Mouse (Mus musculus) embryo, embryonic 10 days (tissue): ENCODE results near the gene Ap1b1.
A peak's percentile ranks its signal among the peaks of the same experiment; 100 is the strongest.
"Not testable (repeated sequence)": the region's sequence is repeated elsewhere in the genome, so short reads cannot be mapped to it uniquely, and the experiment has no call there.

ENCODE experiments used
- DNase-seq: peaks from one replicate; pipeline ENCODE4 v3.0.0-alpha.2; 2015; ENCODE audit warnings: low spot score

Ap1b1 gene

DNA sequence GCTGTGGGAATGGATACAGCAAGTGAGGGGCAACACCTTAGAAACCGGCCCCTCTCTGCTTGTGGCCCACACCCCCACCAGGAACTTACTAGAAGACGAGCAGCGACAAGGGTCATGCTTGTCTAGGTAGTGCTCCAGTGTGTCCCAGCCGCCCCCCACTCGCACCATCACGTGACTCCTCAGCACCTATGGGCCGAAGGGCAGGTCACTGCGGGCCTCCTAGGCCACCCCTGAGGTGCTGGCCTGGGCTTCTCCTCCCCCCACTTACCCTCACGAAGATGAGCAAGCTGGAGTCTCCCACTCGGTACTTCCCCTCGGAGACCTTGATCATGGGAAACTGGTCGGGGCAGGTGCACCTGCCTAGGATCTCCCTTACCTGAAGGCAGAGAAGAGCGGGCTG is 75.7 kb downstream of the Ap1b1 start:
- no peak for DNase-seq

DNA sequence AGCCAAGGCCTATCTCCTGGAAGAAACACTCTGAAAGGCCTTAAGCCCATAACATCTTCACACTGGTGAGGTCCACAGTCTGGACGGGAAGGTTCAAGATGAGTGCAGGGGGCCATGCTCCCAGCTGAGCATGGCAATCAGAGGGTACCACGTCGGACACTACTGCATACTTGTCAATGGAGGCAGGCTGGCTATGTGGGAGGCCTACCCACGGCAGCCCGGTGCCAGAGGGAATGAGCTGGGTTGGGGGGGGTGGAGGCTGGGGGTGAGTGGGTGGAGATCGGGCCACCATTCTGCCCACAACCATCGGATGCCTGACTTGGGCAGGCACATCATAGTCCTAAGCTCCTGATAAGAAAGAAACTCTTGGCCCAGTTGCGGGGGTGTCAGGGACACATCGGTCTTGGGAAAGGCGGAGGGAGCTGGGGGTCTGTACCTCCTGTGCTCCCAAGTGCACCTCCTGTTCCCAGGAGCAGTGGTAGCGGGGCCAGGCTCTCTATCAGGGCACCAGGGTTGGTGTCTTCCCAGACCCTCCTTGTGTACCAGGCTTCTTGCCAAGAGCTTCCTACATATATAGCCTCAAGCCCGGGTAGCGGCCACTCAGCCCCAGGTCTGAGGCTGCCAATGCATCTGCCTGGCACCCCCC is 76.4 kb downstream of the Ap1b1 start:
- no peak for DNase-seq

DNA sequence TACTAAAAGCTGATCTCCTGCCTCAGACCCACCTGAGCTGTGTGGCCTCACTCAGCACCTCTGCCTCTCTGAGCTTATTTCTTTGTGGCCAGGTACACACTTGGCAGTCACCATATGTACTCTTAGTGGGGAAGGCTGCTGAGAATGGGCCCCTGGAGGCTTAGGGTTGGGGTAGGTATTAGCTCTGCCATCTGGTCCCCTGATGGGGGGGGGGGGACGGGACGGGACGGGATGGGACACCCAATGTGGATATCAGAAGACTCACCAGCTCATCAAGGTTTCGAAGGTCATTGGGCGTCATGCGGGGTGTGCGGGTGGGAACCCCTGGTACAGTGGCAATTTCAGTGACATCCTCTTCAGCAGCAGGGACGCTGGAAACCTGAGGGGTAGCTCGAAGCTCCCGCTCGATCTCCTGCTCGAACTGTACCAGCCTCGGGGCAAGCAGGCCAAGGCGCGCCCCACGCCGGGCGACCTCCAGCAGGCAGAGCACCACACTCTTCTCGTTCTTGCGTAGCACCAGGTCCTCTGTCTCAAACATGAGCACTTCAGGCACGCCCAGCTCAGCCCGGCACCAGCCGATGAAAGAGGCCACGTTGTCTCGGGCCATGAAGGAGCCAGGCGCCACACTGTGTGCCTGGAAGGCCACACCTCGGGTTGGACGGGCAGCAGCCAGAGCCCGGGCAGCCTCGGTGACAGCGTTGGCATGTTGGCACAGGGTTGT is 77.1 kb downstream of the Ap1b1 start:
- no peak for DNase-seq

DNA sequence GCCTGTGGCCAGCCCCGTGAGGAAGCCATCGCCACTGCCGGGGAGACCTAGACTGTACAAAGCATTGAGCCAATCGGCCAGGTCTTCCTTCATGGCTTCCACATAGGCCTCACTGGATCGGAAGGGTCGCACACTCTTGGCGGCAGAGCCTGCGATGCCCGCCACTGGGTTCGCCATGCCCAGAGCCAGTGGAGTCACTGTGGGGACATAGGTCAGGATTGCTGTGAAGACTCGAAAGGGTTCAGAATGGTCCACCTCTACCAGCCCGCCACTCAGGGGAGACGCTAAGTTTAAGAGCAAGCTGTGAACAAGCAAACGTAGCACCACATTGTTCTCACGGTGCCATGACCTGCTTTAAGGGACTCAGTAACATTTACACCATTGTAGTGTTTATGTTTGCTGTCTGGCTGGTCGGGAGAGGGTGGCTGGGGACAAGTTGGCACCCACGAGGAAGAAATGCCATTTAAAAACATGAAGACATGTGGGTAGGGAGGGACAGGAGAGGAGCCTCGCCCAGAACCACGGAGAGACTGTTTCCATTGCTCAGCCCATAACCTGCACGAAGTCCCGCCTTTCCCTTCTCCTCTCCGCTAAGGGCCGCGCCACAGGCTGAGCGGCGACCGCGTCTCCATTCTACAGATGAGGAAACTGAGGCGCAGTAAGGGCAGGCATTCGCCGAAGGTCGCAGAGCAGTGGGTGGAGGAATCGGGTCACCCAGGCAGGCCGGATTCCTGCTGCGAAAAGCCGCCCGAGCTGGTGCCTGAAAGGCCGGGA is 77.8 kb downstream of the Ap1b1 start:
- no peak for DNase-seq

DNA sequence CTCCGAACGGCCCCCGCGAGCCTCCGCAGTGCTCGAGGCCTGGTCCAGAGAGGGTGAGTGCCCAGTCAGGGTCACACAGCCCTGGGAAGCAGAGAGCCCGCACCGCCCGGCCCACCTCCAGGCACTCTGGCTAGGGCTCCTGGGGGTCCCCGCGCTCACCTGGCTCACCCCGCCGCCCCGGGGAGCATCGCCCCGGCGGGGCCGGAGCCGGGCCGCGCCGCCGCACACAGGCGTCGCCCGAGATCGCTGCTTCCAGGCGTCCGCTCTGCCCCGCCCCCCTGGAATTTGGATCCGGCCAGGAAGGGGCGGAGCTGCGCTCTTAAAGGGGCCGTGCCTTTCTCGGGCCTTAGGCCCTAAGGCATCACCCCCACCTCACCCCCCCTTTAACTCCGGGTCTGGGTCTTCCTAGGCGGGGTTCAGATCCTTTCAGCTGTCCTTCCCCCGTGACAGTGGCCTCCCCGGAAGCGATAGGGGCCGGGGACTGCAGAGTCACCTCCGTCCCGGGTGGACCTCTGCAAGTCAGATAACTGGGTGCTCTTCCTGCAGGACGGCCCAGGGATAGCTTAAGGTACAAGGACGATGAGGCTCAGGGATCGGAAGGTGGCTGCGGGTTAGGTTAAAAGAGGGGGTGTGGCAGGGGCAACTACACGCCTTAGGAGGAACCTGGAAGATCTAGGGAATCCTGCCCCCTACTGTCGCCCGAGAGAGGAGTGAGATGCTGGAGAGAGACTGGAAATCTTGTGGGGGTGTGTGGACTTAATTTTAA is 78.6 kb downstream of the Ap1b1 start, which contains the start of gene Gas2l1:
Gene Gas2l1 (minus strand): TSS at position 272 of the 766 bp plus-strand sequence.
- peak; percentile 87 for DNase-seq

DNA sequence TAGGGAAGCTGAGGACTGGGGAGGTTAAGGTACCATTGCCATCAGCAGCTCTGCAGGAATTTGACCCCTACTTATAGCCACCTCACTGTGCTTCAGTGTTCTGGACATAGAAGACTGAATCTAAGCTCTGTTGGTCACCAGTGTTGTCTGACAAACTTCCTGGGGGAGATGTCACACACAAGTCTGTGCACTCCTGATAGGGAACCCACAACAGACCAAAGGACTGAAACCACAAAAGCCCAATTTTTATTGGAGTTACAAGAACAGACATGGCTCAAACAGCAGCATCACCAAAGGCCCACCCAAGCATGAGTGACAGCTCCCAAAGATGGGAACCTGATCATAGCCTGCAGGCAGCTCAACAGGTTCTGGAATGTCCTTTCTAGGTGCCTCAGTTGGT is 80.4 kb downstream of the Ap1b1 start:
- no peak for DNase-seq

DNA sequence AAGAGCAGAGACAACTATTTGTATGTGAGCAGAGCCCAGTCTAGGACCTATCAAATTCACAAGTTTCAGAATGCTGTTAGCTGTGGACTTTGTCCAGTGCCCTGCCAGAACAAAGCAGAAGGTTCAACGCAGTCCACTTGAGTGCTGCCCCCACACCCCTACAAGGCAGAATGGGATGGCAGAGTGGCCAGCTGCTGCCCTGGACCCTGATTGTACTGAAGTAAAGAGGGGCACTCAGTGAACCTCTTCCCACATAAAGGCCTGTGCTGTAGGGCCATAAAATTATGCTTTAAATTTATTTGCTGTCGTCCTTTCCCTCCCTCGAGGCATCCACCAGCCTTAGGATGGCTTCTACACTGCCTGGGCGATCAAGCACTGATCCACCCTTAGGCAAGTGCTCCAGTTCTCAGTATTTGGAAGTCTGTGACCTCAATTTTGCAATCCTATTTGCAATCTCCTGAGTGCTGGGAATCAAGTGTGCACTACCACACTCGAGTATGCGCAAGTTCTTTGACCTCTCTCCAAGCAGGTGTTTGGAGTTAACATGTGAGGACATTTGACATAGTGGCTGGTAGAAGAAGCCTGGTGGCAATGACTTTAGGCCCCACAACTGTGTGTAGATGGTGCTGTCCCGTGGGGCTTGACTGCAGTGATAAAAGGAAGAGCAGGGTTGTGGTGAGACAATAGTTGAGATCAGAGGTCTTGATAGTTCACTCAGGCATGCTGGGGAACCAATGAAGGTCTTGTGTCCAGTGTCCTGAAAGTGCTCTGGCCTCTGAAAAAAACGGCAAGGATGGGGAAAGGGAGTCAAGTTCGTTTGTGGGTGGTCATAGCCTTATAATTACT is 81.7 kb downstream of the Ap1b1 start:
- no peak for DNase-seq

DNA sequence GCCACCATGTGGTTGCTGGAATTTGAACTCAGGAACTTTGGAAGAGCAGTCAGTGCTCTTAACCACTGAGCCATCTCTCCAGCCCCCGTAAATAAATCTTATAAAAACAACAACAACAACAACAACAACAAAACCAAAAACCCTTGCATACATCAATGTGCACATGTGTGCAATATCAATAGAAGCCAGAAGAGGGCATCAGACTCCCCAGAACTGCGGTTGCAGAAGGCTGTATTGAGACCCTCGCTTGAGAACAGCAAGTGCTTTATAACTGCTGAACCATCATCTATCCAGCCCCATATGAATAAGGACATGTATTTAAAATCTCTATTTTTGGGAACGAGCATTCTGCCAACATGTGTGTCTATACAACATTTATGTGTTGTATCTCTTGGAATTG is 88.3 kb downstream of the Ap1b1 start:
- peak; percentile 57 for DNase-seq

DNA sequence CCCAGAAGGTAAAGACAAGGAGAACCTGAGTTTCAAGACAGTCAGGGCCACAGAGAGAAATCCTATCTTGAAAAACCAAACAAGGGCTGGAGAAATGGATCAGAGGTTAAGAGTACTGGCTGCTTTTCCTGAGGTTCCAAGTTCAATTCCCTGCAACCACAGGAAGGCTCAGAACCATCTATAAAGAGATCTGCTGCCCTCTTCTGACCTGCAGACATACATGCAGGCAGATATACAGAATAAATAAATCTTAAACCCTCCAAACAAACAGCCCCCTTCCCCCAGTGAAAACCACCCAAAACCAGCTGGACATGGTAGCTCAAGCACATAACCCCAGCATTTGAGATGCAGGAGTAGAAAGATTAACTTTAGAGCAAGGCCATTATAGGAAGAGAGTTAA is 89.1 kb downstream of the Ap1b1 start:
- DNase-seq, result no peak

DNA sequence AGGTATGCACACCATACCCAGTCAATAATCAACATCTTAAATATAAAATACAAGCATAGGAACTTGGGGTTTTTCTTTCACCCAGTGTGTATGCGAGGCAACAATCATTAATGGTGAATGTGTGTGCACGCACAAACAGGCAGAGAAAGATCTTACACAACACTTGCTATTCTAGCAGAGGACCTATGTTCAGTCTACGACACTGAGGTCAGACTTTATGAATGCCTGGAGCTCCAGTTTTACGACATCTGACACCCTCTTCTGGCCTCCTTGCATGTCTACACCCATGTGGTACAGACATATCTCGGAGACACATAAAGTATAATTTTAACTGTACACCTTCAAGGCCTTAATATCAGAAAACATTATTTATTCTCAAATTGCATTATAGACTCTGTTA is 90.2 kb downstream of the Ap1b1 start:
- not testable (repeated sequence) for DNase-seq

DNA sequence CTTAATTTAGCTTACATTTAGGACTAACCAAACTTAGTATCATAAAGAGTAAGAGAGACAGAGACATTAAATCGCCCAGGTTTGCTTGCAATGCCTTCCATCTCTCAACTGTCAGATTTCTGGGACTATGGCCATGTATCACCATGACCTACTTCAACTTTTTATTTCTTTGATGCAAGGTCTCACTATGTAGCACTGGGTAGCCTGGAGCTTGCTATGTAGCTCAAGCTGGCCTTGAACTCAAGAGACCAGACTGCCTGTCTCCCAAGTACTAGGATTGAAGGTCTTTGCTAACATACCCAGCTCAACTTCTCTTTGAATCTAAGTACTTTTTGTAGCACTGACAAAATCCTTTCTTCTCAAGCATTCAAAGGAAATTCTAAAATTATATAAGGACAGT is 102.5 kb downstream of the Ap1b1 start:
- no peak for DNase-seq

DNA sequence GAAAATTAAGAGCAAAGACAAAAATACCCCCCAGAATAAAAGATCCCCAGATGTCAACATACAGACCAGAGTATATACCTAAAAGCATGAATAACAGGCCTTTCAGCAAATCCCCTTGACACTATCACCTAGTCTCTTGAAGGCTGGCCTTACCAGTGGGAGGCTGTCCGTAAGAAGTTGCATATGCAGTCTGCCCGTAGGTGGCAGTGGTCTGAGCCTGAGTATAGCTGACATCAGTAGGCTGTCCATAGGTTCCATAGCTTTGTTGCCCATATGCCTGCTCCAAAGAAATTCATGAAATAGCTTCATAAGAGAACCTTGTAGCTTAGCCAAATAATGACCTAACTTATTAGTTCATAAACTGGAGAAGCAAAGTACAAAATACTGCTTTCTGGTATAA is 105.1 kb downstream of the Ap1b1 start:
- peak; percentile 42 for DNase-seq
